Mouse (Mus musculus) neural tube, embryonic 12.5 days (tissue): ENCODE results near the gene Cux2. TPM values are rescaled to one million over a fixed set of nuclear protein-coding genes. Genes with fewer than 3 reads are reported as not detected.
A peak's percentile ranks its signal among the peaks of the same experiment; 100 is the strongest.

Experiments
- ATAC-seq: fragments of 200-750 bp; cut with Nextera tagmentation; 2 replicates; pipeline ENCODE4 v1.8.0; 2017; ENCODE audit warnings: low read depth, mild to moderate bottlenecking, moderate TSS enrichment, moderate library complexity; ENCODE audit not compliant: low FRiP score
- H3K27ac ChIP-seq: fragments of 300-500 bp; sonication (generic); 2 replicates; pipeline ENCODE4 v1.5.1; 2016
- H3K27me3 ChIP-seq: fragments of 300-500 bp; sonication (generic); replicated peaks from 2 replicates; pipeline ENCODE4 v1.6.1; 2016; ENCODE audit warnings: mild to moderate bottlenecking
- H3K36me3 ChIP-seq: fragments of 300-500 bp; sonication (generic); 2 replicates; pipeline ENCODE4 v1.6.1; 2016; ENCODE audit warnings: mild to moderate bottlenecking
- H3K4me1 ChIP-seq: fragments of 300-500 bp; sonication (generic); 2 replicates; pipeline ENCODE4 v1.6.1; 2016
- H3K4me2 ChIP-seq: fragments of 300-500 bp; sonication (generic); replicated peaks from 2 replicates; pipeline ENCODE4 v1.6.1; 2016; ENCODE audit warnings: mild to moderate bottlenecking
- H3K4me3 ChIP-seq: fragments of 300-500 bp; sonication (generic); 2 replicates; pipeline ENCODE4 v1.5.1; 2016
- H3K9ac ChIP-seq: fragments of 300-500 bp; sonication (generic); 2 replicates; pipeline ENCODE4 v1.6.1; 2016; ENCODE audit warnings: mild to moderate bottlenecking
- H3K9me3 ChIP-seq: fragments of 300-500 bp; sonication (generic); 2 replicates; pipeline ENCODE4 v1.6.1; 2016; ENCODE audit warnings: mild to moderate bottlenecking
- WGBS: fragments of 180-500 bp; shearing (Covaris S2); methylation state at CpG from one replicate; pipeline ENCODE4 v1.1.7; 2016; 5-methylcytosine and 5-hydroxymethylcytosine counted together
- polyA plus RNA-seq: library from polyadenylated mRNA; unstranded; fragments of >200 nt; fragmentation: Nextera tagmentation; extraction: Ambion mirVana; gene quantifications from 2 replicates; pipeline ENCODE4 v1.2.1, GENCODE M21; 2016

Cux2 gene
- polyA plus RNA-seq, 1 experiment from 2014 or later, result 24.2 TPM

DNA sequence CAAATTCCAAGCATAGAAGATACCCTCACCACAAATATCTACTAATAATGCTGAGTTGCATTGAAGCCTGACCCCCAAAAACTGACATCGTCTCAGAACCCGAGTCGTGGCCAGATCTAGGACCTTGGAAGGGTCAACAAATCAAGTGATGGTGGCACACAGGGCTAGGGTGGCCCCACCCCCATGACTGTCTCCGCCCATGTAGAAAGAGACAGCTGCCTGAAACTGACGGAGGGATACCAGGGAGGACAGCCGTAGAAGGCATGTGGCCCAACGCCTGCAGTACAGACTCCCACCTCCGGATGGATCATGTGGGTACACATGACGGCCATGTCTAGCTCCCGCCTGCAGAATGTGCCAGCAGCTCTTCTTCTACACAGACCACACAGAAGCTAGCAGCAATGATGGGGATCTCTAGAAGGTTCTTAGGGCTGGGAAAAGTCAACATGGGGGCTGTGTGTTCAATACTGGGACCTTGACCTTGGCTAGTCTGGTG lies 41.9 kb downstream of the Cux2 start:
- no peak overlapping the region for H3K27ac ChIP-seq
- no peaks in the 10 kb centered on the region; the same call in 1 of the 2 replicates for H3K36me3 ChIP-seq
- H3K9me3 ChIP-seq, result peaks cover 12% of the 10 kb centered on the region; the same call in 1 of the 2 replicates
- H3K4me1 ChIP-seq, result 0 out of 2 replicates have a peak, but pooled peaks cover 4% of the 10 kb centered on the region
- no peak for ATAC-seq
- no peak overlapping the region for H3K4me3 ChIP-seq
- no peak overlapping the region for H3K9ac ChIP-seq
- H3K27me3 ChIP-seq, result no peaks in the 10 kb centered on the region
- WGBS, result 90% methylated on average over 10 of the region's 10 CpGs
- no peak overlapping the region for H3K4me2 ChIP-seq

DNA sequence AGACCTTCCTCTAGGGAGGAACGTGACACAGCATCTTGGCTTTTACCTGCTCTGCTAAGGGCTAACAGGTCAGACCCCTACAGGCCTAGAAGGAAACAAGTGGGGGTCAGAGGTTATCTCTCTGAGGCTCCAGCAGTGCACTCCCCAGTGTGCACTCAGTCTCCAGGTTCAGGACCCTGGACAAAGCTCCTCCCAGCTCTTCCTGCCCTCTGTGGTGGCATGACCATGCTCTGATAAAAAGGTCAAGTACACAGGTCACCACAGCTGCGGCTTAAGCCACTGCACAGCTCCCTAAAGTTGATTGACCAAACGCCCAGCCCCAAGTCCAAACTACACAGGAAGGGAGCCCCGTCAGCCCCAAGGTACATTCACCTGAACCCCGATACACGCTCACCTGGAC lies 46.4 kb downstream of the Cux2 start:
- no peak overlapping the region for H3K4me3 ChIP-seq
- H3K27me3 ChIP-seq, result no peaks in the 10 kb centered on the region
- H3K36me3 ChIP-seq, result no peaks in the 10 kb centered on the region; the same call in 1 of the 2 replicates
- no peak overlapping the region for H3K27ac ChIP-seq
- no peak overlapping the region for H3K4me2 ChIP-seq
- no peak for ATAC-seq
- H3K4me1 ChIP-seq, result peaks cover 10% of the 10 kb centered on the region
- 75% methylated on average over 6 of the region's 6 CpGs for WGBS
- H3K9ac ChIP-seq, result no peak overlapping the region
- H3K9me3 ChIP-seq, result peaks cover 12% of the 10 kb centered on the region; the same call in 1 of the 2 replicates

DNA sequence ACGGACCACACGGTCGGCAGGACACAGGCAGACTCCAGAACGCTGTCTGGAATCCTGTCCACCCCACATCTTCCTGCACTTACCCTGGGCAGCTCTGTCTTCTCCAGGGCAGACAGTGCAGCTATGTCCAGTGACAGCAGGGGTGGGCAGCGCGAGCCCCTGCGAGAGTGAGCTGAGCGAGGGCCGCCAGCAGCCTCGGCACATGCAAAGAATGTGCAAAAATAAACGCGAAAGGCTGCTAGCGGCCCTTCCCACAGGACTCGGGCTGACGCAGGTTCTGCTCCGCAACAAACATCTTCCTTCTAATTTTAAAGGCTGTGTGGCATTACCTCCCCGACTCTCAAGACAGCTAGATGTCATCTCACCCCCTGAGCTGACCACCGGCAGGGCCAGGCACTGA lies 47.8 kb downstream of the Cux2 start:
- ATAC-seq, result no peak
- Histone ChIP-seq H3K9me3 (peaks cover 7% of the 10 kb centered on the region; the same call in 1 of the 2 replicates), H3K4me1 (peaks cover 10% of the 10 kb centered on the region), H3K4me3 (no peak overlapping the region), H3K27ac (no peak overlapping the region), H3K4me2 (no peak overlapping the region), H3K36me3 (no peaks in the 10 kb centered on the region; the same call in 1 of the 2 replicates), H3K27me3 (no peaks in the 10 kb centered on the region), H3K9ac (no peak overlapping the region)
- WGBS, result 74% methylated on average over 18 of the region's 18 CpGs

DNA sequence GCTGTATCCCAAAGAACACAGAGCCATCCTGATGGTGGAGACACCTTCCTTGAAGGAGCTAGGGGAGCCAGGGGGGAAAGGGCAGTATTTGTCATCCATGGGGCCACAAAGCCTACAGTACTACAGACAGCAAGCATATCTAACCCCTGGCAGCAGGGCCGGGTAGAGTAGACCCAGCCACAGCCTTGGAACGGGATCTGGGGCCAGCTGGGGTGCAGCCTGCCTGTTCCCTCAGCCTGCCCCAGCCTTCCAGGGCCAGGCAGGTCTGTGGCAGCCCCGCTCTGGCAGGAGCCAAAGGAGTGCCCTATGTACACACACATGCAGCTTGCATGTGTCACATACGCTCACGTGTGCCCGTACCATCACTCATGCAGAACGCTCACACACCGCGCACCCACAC lies 48.6 kb downstream of the Cux2 start:
- H3K36me3 ChIP-seq, result no peaks in the 10 kb centered on the region; the same call in 1 of the 2 replicates
- H3K27ac ChIP-seq, result no peak overlapping the region
- no peak overlapping the region for H3K4me2 ChIP-seq
- peaks cover 10% of the 10 kb centered on the region for H3K4me1 ChIP-seq
- H3K27me3 ChIP-seq, result no peaks in the 10 kb centered on the region
- no peak overlapping the region for H3K9ac ChIP-seq
- ATAC-seq, result no peak
- no peaks in the 10 kb centered on the region for H3K9me3 ChIP-seq
- H3K4me3 ChIP-seq, result no peak overlapping the region
- WGBS, result 91% methylated on average over 9 of the region's 9 CpGs

DNA sequence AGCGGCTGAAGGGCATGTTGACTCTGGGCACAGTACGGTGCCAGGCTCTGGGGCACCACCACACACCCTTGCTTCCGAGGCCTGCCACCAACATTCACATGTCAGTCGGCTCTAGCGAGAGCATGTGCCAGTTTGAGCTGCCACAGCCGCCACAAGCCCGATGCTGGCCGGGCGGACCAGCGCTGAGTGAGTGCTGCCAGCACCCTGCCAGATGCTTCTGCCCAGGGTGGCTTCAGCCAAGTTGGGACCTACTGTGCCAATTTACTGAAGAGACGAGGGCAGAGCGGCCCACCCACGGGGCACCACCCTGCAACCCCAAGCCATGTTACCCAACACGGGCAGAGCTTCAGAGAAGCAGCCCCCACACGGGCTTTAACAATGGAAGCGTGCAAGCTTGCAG lies 49.5 kb downstream of the Cux2 start:
- Histone ChIP-seq H3K9ac (no peak overlapping the region), H3K9me3 (no peaks in the 10 kb centered on the region), H3K4me3 (no peak overlapping the region), H3K4me2 (no peak overlapping the region), H3K27ac (no peak overlapping the region), H3K36me3 (no peaks in the 10 kb centered on the region), H3K27me3 (no peaks in the 10 kb centered on the region), H3K4me1 (peaks cover 12% of the 10 kb centered on the region)
- 93% methylated on average over 16 of the region's 16 CpGs for WGBS
- ATAC-seq, result no peak

DNA sequence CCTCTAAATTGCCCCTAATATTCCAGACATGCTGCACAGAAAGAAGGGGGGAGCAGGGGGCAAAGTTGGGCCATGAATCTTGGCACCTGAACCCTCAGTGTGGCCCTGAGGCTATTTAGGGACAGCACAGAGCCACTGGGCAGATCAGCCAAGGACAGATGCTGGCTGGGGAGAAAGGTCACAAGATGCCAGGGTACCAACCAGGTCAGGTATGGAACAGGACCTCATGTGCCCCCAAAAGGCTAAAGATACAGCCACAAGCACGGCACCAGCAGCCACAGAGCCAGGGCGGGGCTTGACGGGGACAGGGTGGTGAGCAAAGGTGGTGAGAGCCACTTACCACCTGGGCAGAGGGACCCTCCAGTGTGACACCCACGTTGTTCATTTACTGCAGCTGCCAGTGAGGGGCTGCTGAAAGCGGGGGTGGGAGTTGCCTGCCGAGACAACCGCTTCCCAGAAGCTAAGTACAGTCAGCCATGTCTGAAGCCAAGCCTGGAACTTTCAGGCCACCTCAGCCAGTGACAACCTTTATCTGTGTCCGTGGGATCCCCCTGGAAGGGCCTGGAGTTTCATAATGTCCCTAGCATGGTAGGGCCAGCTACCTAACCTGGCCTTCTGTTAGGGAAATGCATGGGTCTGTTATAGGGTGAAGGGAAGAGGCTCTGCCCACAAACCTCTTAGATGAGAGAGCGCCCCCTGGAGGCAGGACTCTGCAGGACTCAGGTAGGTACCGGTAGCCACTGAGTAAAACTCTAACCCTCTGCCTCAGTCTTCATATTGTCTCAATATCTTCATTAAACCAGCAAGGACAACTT lies 50.7 kb downstream of the Cux2 start:
- Histone ChIP-seq H3K27me3 (no peaks in the 10 kb centered on the region), H3K9me3 (no peaks in the 10 kb centered on the region), H3K4me1 (peaks cover 15% of the 10 kb centered on the region), H3K4me3 (no peak overlapping the region), H3K27ac (no peak overlapping the region), H3K4me2 (no peak overlapping the region), H3K9ac (no peak overlapping the region), H3K36me3 (no peaks in the 10 kb centered on the region)
- 63% methylated on average over 10 of the region's 10 CpGs for WGBS
- ATAC-seq, result no peak

DNA sequence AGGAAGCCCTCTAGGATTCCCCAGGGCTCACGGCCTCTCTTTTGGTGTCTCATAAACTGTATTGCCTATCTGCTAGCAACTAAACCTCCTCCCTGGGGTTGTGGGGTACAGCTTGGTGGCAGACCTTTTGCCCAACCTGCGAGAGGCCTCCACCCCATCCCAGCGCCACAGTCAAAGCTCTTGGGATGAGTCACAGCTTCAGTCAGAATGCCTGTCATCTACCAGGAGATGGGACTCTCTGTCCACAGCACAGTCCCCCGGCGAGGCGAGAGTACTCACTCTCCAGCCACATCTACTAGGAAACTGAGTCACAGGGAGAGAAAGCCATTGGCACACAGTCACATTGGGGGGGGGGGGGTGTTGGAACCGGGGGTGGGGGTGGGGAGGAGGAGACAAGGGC lies 51.6 kb downstream of the Cux2 start:
- Histone ChIP-seq H3K9me3 (no peaks in the 10 kb centered on the region), H3K9ac (no peak overlapping the region), H3K27me3 (no peaks in the 10 kb centered on the region), H3K4me3 (no peak overlapping the region), H3K36me3 (no peaks in the 10 kb centered on the region), H3K4me2 (no peak overlapping the region), H3K4me1 (peaks cover 17% of the 10 kb centered on the region), H3K27ac (no peak overlapping the region)
- ATAC-seq, result no peak
- 72% methylated on average over 7 of the region's 7 CpGs for WGBS

DNA sequence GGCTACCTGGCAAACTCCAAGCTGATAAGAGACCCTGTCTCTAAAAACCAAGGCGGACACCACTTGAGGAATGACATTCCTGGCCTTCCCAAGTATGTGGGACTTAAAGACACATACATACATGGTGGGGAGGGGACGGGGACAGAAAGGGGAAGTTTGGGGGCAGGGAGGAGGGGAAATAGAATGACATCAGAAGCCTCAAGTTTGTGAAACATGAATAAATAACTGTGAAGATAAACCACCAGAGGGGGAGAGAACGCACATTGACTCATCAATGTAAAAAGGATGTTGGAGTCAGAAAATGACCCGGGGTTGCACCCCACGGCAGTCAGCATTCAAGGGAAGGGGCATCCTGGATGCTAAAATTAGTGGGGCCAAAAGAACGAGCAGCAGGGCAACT lies 53.2 kb downstream of the Cux2 start:
- H3K27me3 ChIP-seq, result no peaks in the 10 kb centered on the region
- no peak overlapping the region for H3K4me2 ChIP-seq
- H3K4me3 ChIP-seq, result no peak overlapping the region
- ATAC-seq, result no peak
- no peak overlapping the region for H3K27ac ChIP-seq
- no peaks in the 10 kb centered on the region for H3K36me3 ChIP-seq
- peaks cover 27% of the 10 kb centered on the region for H3K4me1 ChIP-seq
- H3K9ac ChIP-seq, result no peak overlapping the region
- no peaks in the 10 kb centered on the region for H3K9me3 ChIP-seq
- WGBS, result 82% methylated on average over 6 of the region's 6 CpGs

DNA sequence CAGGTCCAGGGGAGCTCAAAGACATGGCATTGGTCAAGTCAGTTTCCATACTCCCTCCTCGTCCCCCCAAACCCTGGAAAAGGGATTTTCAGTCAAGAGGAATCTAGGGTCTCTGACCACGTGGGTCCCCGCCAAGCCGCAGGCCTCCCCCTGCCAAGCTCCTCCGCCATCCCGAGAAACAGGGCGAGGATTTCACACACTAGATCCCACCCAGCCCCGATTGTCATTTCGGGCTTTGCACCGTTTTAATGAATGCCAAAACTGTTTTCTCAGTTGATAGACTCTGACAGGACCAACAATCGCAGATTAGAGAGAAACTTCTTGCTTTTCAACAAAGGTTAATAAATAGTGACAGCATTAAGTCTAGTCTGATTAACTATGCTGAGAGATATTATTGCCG lies 55.1 kb downstream of the Cux2 start:
- Histone ChIP-seq H3K9ac (no peak overlapping the region), H3K9me3 (no peaks in the 10 kb centered on the region), H3K36me3 (no peaks in the 10 kb centered on the region), H3K27ac (no peak overlapping the region), H3K27me3 (no peaks in the 10 kb centered on the region), H3K4me3 (no peak overlapping the region), H3K4me2 (no peak overlapping the region), H3K4me1 (peaks cover 44% of the 10 kb centered on the region)
- no peak for ATAC-seq
- WGBS, result 88% methylated on average over 12 of the region's 12 CpGs

DNA sequence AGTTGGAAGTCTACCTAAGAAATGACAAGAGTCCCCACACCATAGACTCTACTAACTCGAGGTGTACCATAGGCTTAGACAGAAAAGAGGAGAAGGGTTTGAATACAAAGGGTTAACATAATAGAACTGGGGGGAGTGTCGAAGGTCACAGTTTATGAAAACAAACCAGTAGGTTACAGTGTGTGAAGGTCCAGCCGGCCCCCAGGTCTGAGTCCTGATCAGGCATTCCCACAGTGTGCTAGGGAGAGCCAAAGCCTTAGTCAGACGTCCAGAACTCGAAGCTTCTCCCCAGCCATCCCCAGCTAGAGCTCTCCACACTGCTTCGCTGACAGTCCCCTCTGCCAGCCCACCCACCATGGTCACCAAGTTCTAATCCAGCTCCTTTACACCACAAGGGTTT lies 58.0 kb downstream of the Cux2 start:
- Histone ChIP-seq H3K4me1 (peaks cover 42% of the 10 kb centered on the region), H3K27ac (no peak overlapping the region), H3K27me3 (no peaks in the 10 kb centered on the region), H3K36me3 (no peaks in the 10 kb centered on the region), H3K4me2 (no peak overlapping the region), H3K4me3 (no peak overlapping the region), H3K9ac (no peak overlapping the region), H3K9me3 (no peaks in the 10 kb centered on the region)
- ATAC-seq, result no peak
- WGBS, result 63% methylated on average over 6 of the region's 6 CpGs

DNA sequence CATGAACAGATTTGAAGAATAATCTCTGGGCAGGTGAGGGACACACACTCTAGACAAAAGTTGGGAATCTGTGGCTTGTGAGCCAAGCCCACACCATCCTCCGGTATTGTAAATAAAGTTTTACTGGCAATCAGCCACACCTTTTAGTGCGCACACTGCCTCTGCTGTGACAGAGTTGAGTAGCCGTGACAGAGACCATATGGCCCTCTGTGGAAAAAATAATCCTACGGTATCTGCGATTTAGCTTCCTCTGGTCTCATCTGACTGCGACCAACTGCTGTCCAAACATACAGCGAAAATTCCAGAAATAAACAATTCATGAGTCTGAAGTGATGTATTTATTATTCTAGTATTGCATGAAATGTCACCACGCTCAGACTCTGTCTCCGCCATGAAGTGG lies 64.0 kb downstream of the Cux2 start:
- Histone ChIP-seq H3K36me3 (no peaks in the 10 kb centered on the region; the same call in 1 of the 2 replicates), H3K4me1 (peaks cover 42% of the 10 kb centered on the region), H3K9me3 (no peaks in the 10 kb centered on the region), H3K9ac (no peak overlapping the region), H3K27me3 (no peaks in the 10 kb centered on the region), H3K27ac (no peak overlapping the region), H3K4me2 (no peak overlapping the region), H3K4me3 (no peak overlapping the region)
- no peak for ATAC-seq
- 88% methylated on average over 9 of the region's 9 CpGs for WGBS

DNA sequence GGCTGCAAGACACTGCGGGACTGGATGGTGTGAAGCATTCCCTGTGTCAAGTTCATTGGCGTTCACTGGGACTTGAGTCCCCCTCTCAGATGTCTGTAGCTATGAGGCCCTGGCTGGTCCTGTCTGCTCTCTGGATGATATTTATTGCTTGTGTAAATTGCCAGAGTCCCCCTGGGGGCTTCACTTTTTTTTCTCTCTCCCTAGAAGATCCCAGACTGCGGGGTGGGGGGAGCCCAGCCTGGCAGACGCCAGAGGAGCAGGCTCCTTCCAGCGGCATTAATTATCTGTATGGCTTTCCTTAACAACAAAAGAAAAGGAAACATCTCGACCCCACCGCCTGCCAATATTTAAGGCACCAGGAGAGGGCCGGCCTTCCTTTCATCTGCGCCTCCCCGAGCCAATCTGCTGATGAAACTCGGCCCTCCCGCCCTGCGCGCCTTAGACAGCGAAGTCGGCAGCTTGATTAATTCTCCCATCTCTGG lies 68.2 kb downstream of the Cux2 start:
- peak overlapping the region; percentile 74 for H3K27ac ChIP-seq
- peak overlapping the region; percentile 33; the same call in 1 of the 2 replicates for H3K9ac ChIP-seq
- WGBS, result 5% methylated on average over 16 of the region's 16 CpGs
- no peaks in the 10 kb centered on the region; the same call in 1 of the 2 replicates for H3K36me3 ChIP-seq
- peak overlapping the region; percentile 43 for H3K4me2 ChIP-seq
- peak; percentile 70 for ATAC-seq
- no peaks in the 10 kb centered on the region for H3K27me3 ChIP-seq
- H3K4me3 ChIP-seq, result no peak overlapping the region
- H3K9me3 ChIP-seq, result no peaks in the 10 kb centered on the region
- H3K4me1 ChIP-seq, result peaks cover 26% of the 10 kb centered on the region
